Mouse (Mus musculus): ENCODE measurements at regions not wholly inside any gene's neighbourhood (a gene's known extent, or its start where the extent isn't known, plus 50 kb on each side); places are given as distances from the start of the nearest gene placed in this dataset.

- no peak for TF ChIP-seq EP300 (optimal IDR thresholded peaks at IDR 0.05)
- 0 out of 2 replicates have a peak, but pooled peaks have one; percentile 24 for TF ChIP-seq CTCF (IDR thresholded peaks at IDR 0.05; ENCODE audit: low read depth)
Measured at GRCm38 (mm10) chr12:25338771-25339170, 241.8 kb upstream of the Id2 start.

Measured in stomach, postnatal 0 days (tissue).